Mouse (Mus musculus) liver, embryonic 16.5 days (tissue): Measurements from ENCODE around the gene Maats1. TPM values are rescaled to one million over a fixed set of nuclear protein-coding genes. Genes with fewer than 3 reads are reported as not detected.

Experiments used
- ATAC-seq: fragments of 200-750 bp; cut with Nextera tagmentation; 2 replicates; pipeline ENCODE4 v1.8.0; 2017; ENCODE audit warnings: low read depth, mild to moderate bottlenecking, moderate number of reproducible peaks, moderate library complexity
- H3K27ac ChIP-seq: fragments of 300-500 bp; sonication (generic); 2 replicates; pipeline ENCODE4 v1.5.1; 2014; ENCODE audit warnings: mild to moderate bottlenecking, low read length
- H3K27me3 ChIP-seq: fragments of 300-500 bp; sonication (generic); 2 replicates; pipeline ENCODE4 v1.6.1; 2014; ENCODE audit warnings: low read depth, low read length, mixed read lengths; ENCODE audit not compliant: control insufficient read depth, insufficient read depth
- H3K36me3 ChIP-seq: fragments of 300-500 bp; sonication (generic); 2 replicates; pipeline ENCODE4 v1.6.1; 2014; ENCODE audit warnings: mild to moderate bottlenecking; ENCODE audit not compliant: control insufficient read depth, insufficient read depth
- H3K4me1 ChIP-seq: fragments of 300-500 bp; sonication (generic); 2 replicates; pipeline ENCODE4 v1.6.1; 2014; ENCODE audit warnings: low read depth, low read length, mixed read lengths; ENCODE audit not compliant: control insufficient read depth
- H3K4me2 ChIP-seq: fragments of 300-500 bp; sonication (generic); 2 replicates; pipeline ENCODE4 v1.6.1; 2014; ENCODE audit warnings: low read depth, low read length, mixed read lengths
- H3K4me3 ChIP-seq: fragments of 300-500 bp; sonication (generic); 2 replicates; pipeline ENCODE4 v1.5.1; 2014; ENCODE audit warnings: low read depth, mild to moderate bottlenecking, low read length
- H3K9ac ChIP-seq: fragments of 300-500 bp; sonication (generic); 2 replicates; pipeline ENCODE4 v1.6.1; 2014; ENCODE audit warnings: low read depth, low read length
- H3K9me3 ChIP-seq: fragments of 300-500 bp; sonication (generic); replicated peaks from 2 replicates; pipeline ENCODE4 v1.6.1; 2016; ENCODE audit warnings: low read length; ENCODE audit not compliant: control insufficient read depth
- WGBS: fragments of 180-500 bp; shearing (Covaris S2); extraction: QIAGEN DNeasy Blood & Tissue Kit; methylation state at CpG from one replicate; pipeline ENCODE4 v1.1.7; 2014; ENCODE audit not compliant: insufficient replicate concordance; 5-methylcytosine and 5-hydroxymethylcytosine counted together
- polyA plus RNA-seq: library from polyadenylated mRNA; unstranded; fragments of >200 nt; fragmentation: Nextera tagmentation; extraction: Ambion mirVana; gene quantifications from 2 replicates; pipeline ENCODE4 v1.2.1, GENCODE M21; 2015

Gene Maats1
- polyA plus RNA-seq, 1 experiment from 2014 or later, result 0.06 TPM

- H3K27ac ChIP-seq, result peak overlapping the region; percentile 98
- H3K9me3 ChIP-seq, result no peaks in the 10 kb centered on the region
- peak overlapping the region; percentile 73 for H3K4me2 ChIP-seq
- H3K4me3 ChIP-seq, result peak overlapping the region; percentile 67
- peaks cover 64% of the 10 kb centered on the region for H3K4me1 ChIP-seq
- 65% methylated on average over 10 of the region's 10 CpGs for WGBS
- no peak for ATAC-seq
- H3K9ac ChIP-seq, result no peak overlapping the region
- H3K27me3 ChIP-seq, result no peaks in the 10 kb centered on the region
- H3K36me3 ChIP-seq, result peaks cover 6% of the 10 kb centered on the region
These were observed 31.5 kb upstream of the Maats1 start for GRCm38 (mm10) chr16:38373439-38373838.

GRCm38 (mm10) chr16:38372876-38373275 lies 30.9 kb upstream of the Maats1 start:
- Histone ChIP-seq H3K9ac (peak overlapping the region; percentile 82), H3K4me1 (peaks cover 67% of the 10 kb centered on the region), H3K4me3 (peak overlapping the region; percentile 67), H3K9me3 (no peaks in the 10 kb centered on the region), H3K27ac (peak overlapping the region; percentile 98), H3K4me2 (peak overlapping the region; percentile 73), H3K36me3 (peaks cover 4% of the 10 kb centered on the region), H3K27me3 (no peaks in the 10 kb centered on the region)
- ATAC-seq, result no peak
- 64% methylated on average over 4 of the region's 4 CpGs for WGBS

- ATAC-seq, result peak; percentile 95
- peak overlapping the region; percentile 98 for H3K27ac ChIP-seq
- 26% methylated on average over 15 of the region's 15 CpGs for WGBS
- peak overlapping the region; percentile 82 for H3K9ac ChIP-seq
- H3K36me3 ChIP-seq, result no peaks in the 10 kb centered on the region
- H3K4me2 ChIP-seq, result peak overlapping the region; percentile 73
- peak overlapping the region; percentile 67 for H3K4me3 ChIP-seq
- H3K27me3 ChIP-seq, result no peaks in the 10 kb centered on the region
- H3K9me3 ChIP-seq, result no peaks in the 10 kb centered on the region
- H3K4me1 ChIP-seq, result peaks cover 64% of the 10 kb centered on the region
These were observed 29.9 kb upstream of the Maats1 start for GRCm38 (mm10) chr16:38371705-38372296.

- ATAC-seq, result no peak
- Histone ChIP-seq H3K36me3 (no peaks in the 10 kb centered on the region), H3K9me3 (no peaks in the 10 kb centered on the region), H3K27ac (peak overlapping the region; percentile 98), H3K27me3 (no peaks in the 10 kb centered on the region), H3K4me1 (peaks cover 57% of the 10 kb centered on the region), H3K9ac (peak overlapping the region; percentile 82), H3K4me3 (peak overlapping the region; percentile 67), H3K4me2 (peak overlapping the region; percentile 73)
- WGBS, result 72% methylated on average over 8 of the region's 8 CpGs
These were observed 28.9 kb upstream of the Maats1 start for GRCm38 (mm10) chr16:38370633-38371374.

GRCm38 (mm10) chr16:38369992-38370484 lies 28.1 kb upstream of the Maats1 start:
- H3K9ac ChIP-seq, result no peak overlapping the region
- no peaks in the 10 kb centered on the region for H3K9me3 ChIP-seq
- no peaks in the 10 kb centered on the region for H3K36me3 ChIP-seq
- H3K27me3 ChIP-seq, result no peaks in the 10 kb centered on the region
- WGBS, result 72% methylated on average over 4 of the region's 4 CpGs
- H3K4me3 ChIP-seq, result no peak overlapping the region
- H3K4me1 ChIP-seq, result peaks cover 50% of the 10 kb centered on the region
- H3K27ac ChIP-seq, result peak overlapping the region; percentile 98
- H3K4me2 ChIP-seq, result no peak overlapping the region
- no peak for ATAC-seq

GRCm38 (mm10) chr16:38369431-38369830 lies 27.5 kb upstream of the Maats1 start:
- no peak for ATAC-seq
- Histone ChIP-seq H3K27ac (no peak overlapping the region), H3K4me1 (peaks cover 44% of the 10 kb centered on the region), H3K36me3 (no peaks in the 10 kb centered on the region), H3K9ac (no peak overlapping the region), H3K9me3 (no peaks in the 10 kb centered on the region), H3K4me3 (no peak overlapping the region), H3K27me3 (no peaks in the 10 kb centered on the region), H3K4me2 (no peak overlapping the region)
- 83% methylated on average over 8 of the region's 8 CpGs for WGBS

- ATAC-seq, result no peak
- Histone ChIP-seq H3K27me3 (no peaks in the 10 kb centered on the region), H3K4me3 (no peak overlapping the region), H3K27ac (no peak overlapping the region), H3K36me3 (no peaks in the 10 kb centered on the region), H3K9me3 (no peaks in the 10 kb centered on the region), H3K4me1 (peaks cover 39% of the 10 kb centered on the region), H3K4me2 (no peak overlapping the region), H3K9ac (no peak overlapping the region)
- WGBS, result 78% methylated on average over 7 of the region's 7 CpGs
These were observed 27.1 kb upstream of the Maats1 start for GRCm38 (mm10) chr16:38369000-38369399.

- no peaks in the 10 kb centered on the region for H3K27me3 ChIP-seq
- H3K4me2 ChIP-seq, result 0 out of 2 replicates have a peak overlapping the region, but pooled peaks have one; percentile 2
- no peak overlapping the region for H3K4me3 ChIP-seq
- no peaks in the 10 kb centered on the region for H3K9me3 ChIP-seq
- 40% methylated on average over 10 of the region's 10 CpGs for WGBS
- H3K36me3 ChIP-seq, result no peaks in the 10 kb centered on the region
- ATAC-seq, result no peak
- peak overlapping the region; percentile 3; the same call in 1 of the 2 replicates for H3K9ac ChIP-seq
- H3K27ac ChIP-seq, result peak overlapping the region; percentile 35; the same call in 1 of the 2 replicates
- H3K4me1 ChIP-seq, result peaks cover 33% of the 10 kb centered on the region
These were observed 26.4 kb upstream of the Maats1 start for GRCm38 (mm10) chr16:38368336-38368735.

GRCm38 (mm10) chr16:38366231-38366630 lies 24.3 kb upstream of the Maats1 start:
- Histone ChIP-seq H3K27ac (0 out of 2 replicates have a peak overlapping the region, but pooled peaks have one; percentile 12), H3K9me3 (no peaks in the 10 kb centered on the region), H3K9ac (no peak overlapping the region), H3K4me3 (no peak overlapping the region), H3K27me3 (no peaks in the 10 kb centered on the region), H3K4me1 (peaks cover 41% of the 10 kb centered on the region), H3K36me3 (no peaks in the 10 kb centered on the region), H3K4me2 (no peak overlapping the region)
- no peak for ATAC-seq
- 65% methylated on average over 4 of the region's 4 CpGs for WGBS
